Mouse (Mus musculus): ENCODE measurements at regions not wholly inside any gene's neighbourhood (a gene's known extent, or its start where the extent isn't known, plus 50 kb on each side); places are given as distances from the start of the nearest gene placed in this dataset.

DNA sequence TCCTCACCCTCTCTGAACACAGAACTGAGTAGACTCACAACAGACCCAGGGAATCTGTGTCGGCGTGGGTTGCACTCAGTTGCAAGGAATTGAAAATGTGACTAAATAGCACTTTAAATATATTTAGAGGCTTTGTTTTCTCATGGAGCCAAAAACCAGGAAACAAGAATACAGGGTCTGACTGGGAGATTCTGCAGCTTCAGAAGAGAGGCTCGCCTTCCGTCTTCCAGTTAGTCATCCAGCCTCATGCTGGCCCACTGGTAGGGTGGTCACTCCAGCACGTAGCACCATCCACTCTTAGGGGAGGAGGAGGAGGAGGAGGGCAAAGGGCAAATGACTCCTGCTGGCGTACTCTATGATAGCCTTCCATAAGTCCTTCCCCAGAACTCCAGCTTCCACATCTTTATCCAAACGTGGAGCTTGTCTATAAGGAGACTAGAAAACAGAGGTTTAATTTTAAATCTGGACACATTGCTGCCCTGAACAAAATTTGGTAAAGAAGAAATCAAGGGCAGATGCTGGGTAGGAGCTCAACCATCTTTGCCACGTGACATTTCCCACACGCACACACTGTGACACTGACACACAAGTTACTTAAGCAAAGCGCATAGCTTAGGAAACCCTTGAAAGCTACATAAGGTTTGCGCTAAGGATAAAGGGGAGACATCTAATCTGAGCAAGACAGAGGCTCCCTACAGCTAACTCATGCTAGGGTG is 60.8 kb downstream of the Mis18a start:
- H3K79me2 ChIP-seq (ENCODE audit: control insufficient read depth, insufficient read depth), result no peaks in the 10 kb centered on the region
- peaks cover 48% of the 10 kb centered on the region for H3K27me3 ChIP-seq (ENCODE audit: control insufficient read depth, insufficient read depth, insufficient read length)
- no peak for TF ChIP-seq POLR2A (IDR thresholded peaks at IDR 0.05; ENCODE audit: insufficient read length, low read depth)
- TF ChIP-seq TCF12 (IDR thresholded peaks at IDR 0.05; ENCODE audit: insufficient read depth, poor library complexity, severe bottlenecking), result no peak
- no peak for TF ChIP-seq MYOG (IDR thresholded peaks at IDR 0.05; ENCODE audit: control insufficient read depth in 1 of 3, insufficient read depth in 1 of 3, insufficient read length in 2 of 3, low read depth in 2 of 3)
- H3K36me3 ChIP-seq (ENCODE audit: control insufficient read depth, insufficient read depth), result no peaks in the 10 kb centered on the region
- no peak overlapping the region for H3K4me2 ChIP-seq (ENCODE audit: low read depth)
- H3K4me3 ChIP-seq, result no peak overlapping the region
- H3ac ChIP-seq (ENCODE audit: control insufficient read depth, insufficient read length), result no peak overlapping the region

GRCm38 (mm10) chr16:90664086-90664485 is 63.1 kb downstream of the Mis18a start:
- Histone ChIP-seq H3K4me3 (no peak overlapping the region), H3K36me3 (ENCODE audit: control insufficient read depth, insufficient read depth) (no peaks in the 10 kb centered on the region), H3ac (ENCODE audit: control insufficient read depth, insufficient read length) (no peak overlapping the region), H3K4me2 (ENCODE audit: low read depth) (no peak overlapping the region), H3K27me3 (ENCODE audit: control insufficient read depth, insufficient read depth, insufficient read length) (peaks cover 55% of the 10 kb centered on the region), H3K79me2 (ENCODE audit: control insufficient read depth, insufficient read depth) (no peaks in the 10 kb centered on the region)
- TF ChIP-seq POLR2A (IDR thresholded peaks at IDR 0.05; ENCODE audit: insufficient read length, low read depth), result no peak
- TF ChIP-seq CEBPB (IDR thresholded peaks at IDR 0.05; ENCODE audit: insufficient read depth, poor library complexity, severe bottlenecking), result no peak
- no peak for TF ChIP-seq MYOD1 (IDR thresholded peaks at IDR 0.05; ENCODE audit: control insufficient read depth in 1 of 3, insufficient read length in 2 of 3, low read depth in 2 of 3)
- TF ChIP-seq MYOG (IDR thresholded peaks at IDR 0.05; ENCODE audit: control insufficient read depth in 1 of 3, insufficient read depth in 1 of 3, insufficient read length in 2 of 3, low read depth in 2 of 3), result no peak
- no peak for TF ChIP-seq SRF (IDR thresholded peaks at IDR 0.05; ENCODE audit: control insufficient read depth, insufficient read length, low read depth)
- TF ChIP-seq TCF12 (IDR thresholded peaks at IDR 0.05; ENCODE audit: insufficient read depth, poor library complexity, severe bottlenecking), result no peak
- no peak for TF ChIP-seq TCF3 (IDR thresholded peaks at IDR 0.05; ENCODE audit: insufficient read length, low read depth)
- no peak for TF ChIP-seq MAX (IDR thresholded peaks at IDR 0.05; ENCODE audit: low read depth)
- TF ChIP-seq E2F4 (IDR thresholded peaks at IDR 0.05; ENCODE audit: insufficient read depth), result no peak
- no peak for TF ChIP-seq USF1 (IDR thresholded peaks at IDR 0.05; ENCODE audit: low read depth)
- no peak for TF ChIP-seq POLR2AphosphoS2 (IDR thresholded peaks at IDR 0.05; ENCODE audit: insufficient read length, low read depth)
- no peak for TF ChIP-seq REST (IDR thresholded peaks at IDR 0.05; ENCODE audit: insufficient read depth, insufficient read length)

DNA sequence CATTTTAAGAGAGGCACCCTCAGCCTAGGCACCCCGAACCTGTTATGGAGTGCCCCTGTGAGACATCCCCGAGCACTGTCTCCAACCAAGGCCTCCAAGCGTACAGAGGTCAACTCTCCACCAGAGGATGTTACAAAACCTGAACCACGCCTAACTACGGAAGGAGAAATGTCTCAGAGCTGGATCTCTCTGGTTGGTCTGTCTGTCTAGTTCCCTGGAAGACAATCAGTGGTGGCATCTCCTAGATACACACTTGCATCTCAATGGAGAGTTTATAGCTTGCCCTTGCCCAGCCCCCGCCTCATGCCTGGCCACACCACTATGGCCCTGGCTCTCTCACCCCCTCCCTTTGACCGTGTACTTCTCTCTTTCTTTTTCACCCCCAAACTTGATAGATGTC is 69.2 kb downstream of the Mis18a start:
- Histone ChIP-seq H3K27me3 (ENCODE audit: control insufficient read depth, insufficient read depth, insufficient read length) (peaks cover 36% of the 10 kb centered on the region), H3K4me2 (ENCODE audit: low read depth) (no peak overlapping the region), H3K79me2 (ENCODE audit: control insufficient read depth, insufficient read depth) (no peaks in the 10 kb centered on the region), H3K4me3 (no peak overlapping the region), H3ac (ENCODE audit: control insufficient read depth, insufficient read length) (no peak overlapping the region), H3K36me3 (ENCODE audit: control insufficient read depth, insufficient read depth) (no peaks in the 10 kb centered on the region)
- TF ChIP-seq MYOD1 (IDR thresholded peaks at IDR 0.05; ENCODE audit: control insufficient read depth in 1 of 3, insufficient read length in 2 of 3, low read depth in 2 of 3) (no peak), TCF3 (IDR thresholded peaks at IDR 0.05; ENCODE audit: insufficient read length, low read depth) (no peak), MYOG (IDR thresholded peaks at IDR 0.05; ENCODE audit: control insufficient read depth in 1 of 3, insufficient read depth in 1 of 3, insufficient read length in 2 of 3, low read depth in 2 of 3) (no peak), POLR2AphosphoS2 (IDR thresholded peaks at IDR 0.05; ENCODE audit: insufficient read length, low read depth) (no peak), MAX (IDR thresholded peaks at IDR 0.05; ENCODE audit: low read depth) (no peak), TCF12 (IDR thresholded peaks at IDR 0.05; ENCODE audit: insufficient read depth, poor library complexity, severe bottlenecking) (no peak), SRF (IDR thresholded peaks at IDR 0.05; ENCODE audit: control insufficient read depth, insufficient read length, low read depth) (no peak), USF1 (IDR thresholded peaks at IDR 0.05; ENCODE audit: low read depth) (no peak), REST (IDR thresholded peaks at IDR 0.05; ENCODE audit: insufficient read depth, insufficient read length) (no peak), CEBPB (IDR thresholded peaks at IDR 0.05; ENCODE audit: insufficient read depth, poor library complexity, severe bottlenecking) (no peak), E2F4 (IDR thresholded peaks at IDR 0.05; ENCODE audit: insufficient read depth) (no peak), POLR2A (IDR thresholded peaks at IDR 0.05; ENCODE audit: insufficient read length, low read depth) (no peak)

- TF ChIP-seq SRF (IDR thresholded peaks at IDR 0.05; ENCODE audit: control insufficient read depth, insufficient read length, low read depth) (no peak), MYOD1 (IDR thresholded peaks at IDR 0.05; ENCODE audit: control insufficient read depth in 1 of 3, insufficient read length in 2 of 3, low read depth in 2 of 3) (no peak), MAX (IDR thresholded peaks at IDR 0.05; ENCODE audit: low read depth) (no peak), TCF3 (IDR thresholded peaks at IDR 0.05; ENCODE audit: insufficient read length, low read depth) (no peak), CEBPB (IDR thresholded peaks at IDR 0.05; ENCODE audit: insufficient read depth, poor library complexity, severe bottlenecking) (no peak), USF1 (IDR thresholded peaks at IDR 0.05; ENCODE audit: low read depth) (no peak), REST (IDR thresholded peaks at IDR 0.05; ENCODE audit: insufficient read depth, insufficient read length) (no peak), TCF12 (IDR thresholded peaks at IDR 0.05; ENCODE audit: insufficient read depth, poor library complexity, severe bottlenecking) (no peak), MYOG (IDR thresholded peaks at IDR 0.05; ENCODE audit: control insufficient read depth in 1 of 3, insufficient read depth in 1 of 3, insufficient read length in 2 of 3, low read depth in 2 of 3) (no peak), E2F4 (IDR thresholded peaks at IDR 0.05; ENCODE audit: insufficient read depth) (no peak), POLR2A (IDR thresholded peaks at IDR 0.05; ENCODE audit: insufficient read length, low read depth) (no peak), POLR2AphosphoS2 (IDR thresholded peaks at IDR 0.05; ENCODE audit: insufficient read length, low read depth) (no peak)
- Histone ChIP-seq H3K27me3 (ENCODE audit: control insufficient read depth, insufficient read depth, insufficient read length) (peaks cover 30% of the 10 kb centered on the region), H3K79me2 (ENCODE audit: control insufficient read depth, insufficient read depth) (no peaks in the 10 kb centered on the region), H3K4me3 (no peak overlapping the region), H3K36me3 (ENCODE audit: control insufficient read depth, insufficient read depth) (no peaks in the 10 kb centered on the region), H3K4me2 (ENCODE audit: low read depth) (no peak overlapping the region), H3ac (ENCODE audit: control insufficient read depth, insufficient read length) (no peak overlapping the region)
Observed at GRCm38 (mm10) chr16:90657027-90657426, 70.2 kb downstream of the Mis18a start.

Data from myocyte (in vitro differentiated cells).